Mouse (Mus musculus): ENCODE data around the gene Erbb4. TPM values are rescaled to one million over a fixed set of nuclear protein-coding genes. Genes with fewer than 3 reads are reported as not detected.

Erbb4 gene
- polyA plus RNA-seq, 1 experiment = 0.28 TPM

DNA sequence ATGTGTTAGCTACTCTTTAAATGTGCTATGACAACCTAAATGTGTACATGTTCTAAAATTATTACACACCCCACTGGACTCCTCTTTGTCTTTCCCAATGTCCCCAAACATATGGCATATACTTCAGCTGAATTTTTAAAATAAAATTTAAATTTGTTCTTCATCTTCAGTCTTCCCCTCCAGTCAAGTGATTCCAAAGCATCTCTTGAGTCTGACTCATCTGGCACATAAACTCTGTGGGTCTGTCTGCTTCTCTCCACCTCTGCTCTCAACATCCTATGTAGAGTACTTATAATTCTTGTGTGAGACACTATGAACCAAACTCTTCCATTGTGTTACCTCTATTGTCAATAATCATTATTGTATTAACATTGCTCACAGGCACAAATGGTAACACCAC is 972.9 kb downstream of the Erbb4 start:
- no peak for TF ChIP-seq POLR2A (IDR thresholded peaks at IDR 0.05; ENCODE audit: control insufficient read depth, low read depth, low read length)
- no peak for TF ChIP-seq CTCF (IDR thresholded peaks at IDR 0.05; ENCODE audit: control insufficient read depth, insufficient read depth, insufficient replicate concordance, low read depth, low read length)

DNA sequence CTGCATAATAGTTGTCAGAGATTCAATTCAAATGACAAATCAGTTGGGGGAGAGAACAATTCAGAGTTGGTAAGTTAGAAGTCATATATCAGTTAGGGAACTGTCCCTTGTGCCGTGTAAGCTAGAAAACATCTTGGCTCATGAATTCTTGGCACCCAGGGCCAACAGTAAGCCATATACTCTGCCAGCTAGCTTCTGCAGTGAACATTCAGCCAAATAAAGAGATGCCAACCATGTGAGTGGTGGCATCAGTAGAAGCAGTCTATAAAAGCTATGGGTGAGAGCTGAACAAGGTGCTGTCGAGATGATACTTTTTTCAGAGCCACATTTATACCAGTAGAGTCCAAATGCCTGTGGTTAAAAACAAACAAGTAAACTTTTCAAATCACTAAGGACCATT is 973.4 kb downstream of the Erbb4 start:
- no peaks in the 10 kb centered on the region for H3K36me3 ChIP-seq (ENCODE audit: control insufficient read depth, insufficient read depth, low read length)
- H3K4me3 ChIP-seq (ENCODE audit: control insufficient read depth, low read depth, low read length) = no peak overlapping the region
- H3K4me1 ChIP-seq (ENCODE audit: control insufficient read depth, insufficient read depth, low read length) = no peaks in the 10 kb centered on the region
- no peak overlapping the region for H3K27ac ChIP-seq (ENCODE audit: control insufficient read depth, insufficient read depth, low read depth, low read length)
- TF ChIP-seq CTCF (IDR thresholded peaks at IDR 0.05; ENCODE audit: control insufficient read depth, insufficient read depth, insufficient replicate concordance, low read depth, low read length) = no peak
- TF ChIP-seq POLR2A (IDR thresholded peaks at IDR 0.05; ENCODE audit: control insufficient read depth, low read depth, low read length) = no peak
- no peaks in the 10 kb centered on the region for H3K27me3 ChIP-seq (ENCODE audit: control insufficient read depth, insufficient read depth, low read length)

More for the DNA sequence above, 972.9 kb downstream of the Erbb4 start:
- no peaks in the 10 kb centered on the region for H3K27me3 ChIP-seq (ENCODE audit: control insufficient read depth, insufficient read depth, low read length)
- no peak overlapping the region for H3K27ac ChIP-seq (ENCODE audit: control insufficient read depth, insufficient read depth, low read depth, low read length)
- H3K4me3 ChIP-seq (ENCODE audit: control insufficient read depth, low read depth, low read length) = no peak overlapping the region
- no peaks in the 10 kb centered on the region for H3K36me3 ChIP-seq (ENCODE audit: control insufficient read depth, insufficient read depth, low read length)
- no peaks in the 10 kb centered on the region for H3K4me1 ChIP-seq (ENCODE audit: control insufficient read depth, insufficient read depth, low read length)

DNA sequence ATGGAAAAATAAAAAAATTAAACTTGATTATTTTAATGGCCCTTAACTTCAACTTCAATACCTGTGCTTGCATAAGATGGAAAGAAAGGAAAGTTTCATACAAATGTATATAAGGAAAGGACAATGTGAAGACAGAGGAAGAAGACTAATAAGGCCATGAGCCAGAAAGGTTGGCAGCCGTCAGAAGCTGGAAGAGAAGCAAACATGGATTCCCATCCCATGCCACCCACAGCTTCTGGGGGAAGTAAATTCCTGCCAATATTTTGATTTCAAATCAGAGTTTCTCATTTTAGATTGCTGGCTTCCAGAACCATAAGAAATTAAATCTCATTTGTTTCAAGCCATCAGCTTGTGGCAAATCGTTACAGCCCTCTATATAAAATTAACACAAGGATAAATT is 984.3 kb downstream of the Erbb4 start:
- Histone ChIP-seq H3K4me3 (ENCODE audit: control insufficient read depth, low read depth, low read length) (no peak overlapping the region), H3K27ac (ENCODE audit: control insufficient read depth, insufficient read depth, low read depth, low read length) (no peak overlapping the region), H3K27me3 (ENCODE audit: control insufficient read depth, insufficient read depth, low read length) (no peaks in the 10 kb centered on the region), H3K4me1 (ENCODE audit: control insufficient read depth, insufficient read depth, low read length) (no peaks in the 10 kb centered on the region), H3K36me3 (ENCODE audit: control insufficient read depth, insufficient read depth, low read length) (no peaks in the 10 kb centered on the region)
- no peak for TF ChIP-seq POLR2A (IDR thresholded peaks at IDR 0.05; ENCODE audit: control insufficient read depth, low read depth, low read length)
- TF ChIP-seq CTCF (IDR thresholded peaks at IDR 0.05; ENCODE audit: control insufficient read depth, insufficient read depth, insufficient replicate concordance, low read depth, low read length) = no peak

DNA sequence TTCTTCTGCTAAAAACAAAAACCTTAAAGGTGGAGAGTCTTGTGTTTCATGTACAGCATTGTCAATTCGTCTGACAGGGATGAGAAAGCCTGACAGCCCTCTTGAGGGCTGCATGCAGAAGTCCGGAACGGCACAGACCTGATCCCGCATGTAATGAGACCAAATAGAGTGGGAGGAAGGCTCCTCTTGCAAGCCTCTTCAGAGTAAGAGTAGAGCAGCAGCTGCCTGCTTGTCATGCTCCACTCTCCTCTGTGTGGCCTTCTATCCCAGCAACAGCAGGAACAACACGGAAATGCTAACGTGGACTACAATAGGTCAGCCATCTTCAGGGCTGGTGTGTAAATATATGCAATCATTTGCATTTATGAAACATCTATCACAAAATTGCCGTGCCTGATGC is 987.5 kb downstream of the Erbb4 start:
- H3K4me1 ChIP-seq (ENCODE audit: control insufficient read depth, insufficient read depth, low read length) = no peaks in the 10 kb centered on the region

DNA sequence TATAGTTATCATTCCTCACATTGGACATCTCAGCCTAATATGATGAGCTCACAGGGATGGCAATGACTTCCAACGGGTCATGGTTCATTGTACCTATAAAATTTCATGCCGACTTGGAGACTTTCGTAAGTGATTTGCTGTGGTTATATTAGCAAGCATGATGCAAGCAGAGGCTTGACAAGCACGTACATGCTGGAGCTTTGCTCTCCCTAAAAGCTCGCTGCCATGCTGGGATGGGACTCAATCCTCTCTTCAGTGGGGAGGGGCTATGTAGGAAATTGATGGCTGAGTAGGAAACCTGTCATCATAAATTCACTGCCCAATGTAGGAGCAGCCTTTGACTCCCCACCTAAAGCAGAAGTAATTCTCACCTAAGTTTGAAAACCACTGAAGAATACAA is 992.1 kb downstream of the Erbb4 start:
- Histone ChIP-seq H3K27ac (ENCODE audit: control insufficient read depth, insufficient read depth, low read depth, low read length) (no peak overlapping the region), H3K4me3 (ENCODE audit: control insufficient read depth, low read depth, low read length) (no peak overlapping the region), H3K4me1 (ENCODE audit: control insufficient read depth, insufficient read depth, low read length) (no peaks in the 10 kb centered on the region), H3K27me3 (ENCODE audit: control insufficient read depth, insufficient read depth, low read length) (no peaks in the 10 kb centered on the region), H3K36me3 (ENCODE audit: control insufficient read depth, insufficient read depth, low read length) (no peaks in the 10 kb centered on the region)
- TF ChIP-seq CTCF (IDR thresholded peaks at IDR 0.05; ENCODE audit: control insufficient read depth, insufficient read depth, insufficient replicate concordance, low read depth, low read length) (no peak), POLR2A (IDR thresholded peaks at IDR 0.05; ENCODE audit: control insufficient read depth, low read depth, low read length) (no peak)

More for the DNA sequence above, 987.5 kb downstream of the Erbb4 start:
- no peak overlapping the region for H3K4me3 ChIP-seq (ENCODE audit: control insufficient read depth, low read depth, low read length)
- H3K27ac ChIP-seq (ENCODE audit: control insufficient read depth, insufficient read depth, low read depth, low read length) = no peak overlapping the region
- H3K27me3 ChIP-seq (ENCODE audit: control insufficient read depth, insufficient read depth, low read length) = no peaks in the 10 kb centered on the region
- TF ChIP-seq CTCF (IDR thresholded peaks at IDR 0.05; ENCODE audit: control insufficient read depth, insufficient read depth, insufficient replicate concordance, low read depth, low read length) (no peak), POLR2A (IDR thresholded peaks at IDR 0.05; ENCODE audit: control insufficient read depth, low read depth, low read length) (no peak)
- no peaks in the 10 kb centered on the region for H3K36me3 ChIP-seq (ENCODE audit: control insufficient read depth, insufficient read depth, low read length)

DNA sequence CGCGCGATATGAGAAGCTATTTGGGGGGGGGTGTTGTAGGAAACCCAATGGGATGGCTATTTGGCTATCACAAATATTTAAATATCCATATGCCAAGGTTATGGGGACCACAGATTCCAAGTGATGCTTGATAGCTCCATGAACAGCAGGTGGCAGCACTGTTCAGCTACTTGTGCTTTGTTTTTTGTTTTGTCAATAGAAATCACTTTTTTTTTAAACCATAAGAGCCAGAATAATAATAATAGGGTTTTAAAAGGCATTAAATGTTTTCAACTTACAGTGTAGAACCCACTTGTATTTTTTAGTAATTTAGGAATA is 1001.4 kb downstream of the Erbb4 start:
- TF ChIP-seq POLR2A (IDR thresholded peaks at IDR 0.05; ENCODE audit: control insufficient read depth, low read depth, low read length) (no peak), CTCF (IDR thresholded peaks at IDR 0.05; ENCODE audit: control insufficient read depth, insufficient read depth, insufficient replicate concordance, low read depth, low read length) (no peak)
- Histone ChIP-seq H3K4me1 (ENCODE audit: control insufficient read depth, insufficient read depth, low read length) (no peaks in the 10 kb centered on the region), H3K36me3 (ENCODE audit: control insufficient read depth, insufficient read depth, low read length) (no peaks in the 10 kb centered on the region), H3K27me3 (ENCODE audit: control insufficient read depth, insufficient read depth, low read length) (no peaks in the 10 kb centered on the region), H3K27ac (ENCODE audit: control insufficient read depth, insufficient read depth, low read depth, low read length) (no peak overlapping the region), H3K4me3 (ENCODE audit: control insufficient read depth, low read depth, low read length) (no peak overlapping the region)

DNA sequence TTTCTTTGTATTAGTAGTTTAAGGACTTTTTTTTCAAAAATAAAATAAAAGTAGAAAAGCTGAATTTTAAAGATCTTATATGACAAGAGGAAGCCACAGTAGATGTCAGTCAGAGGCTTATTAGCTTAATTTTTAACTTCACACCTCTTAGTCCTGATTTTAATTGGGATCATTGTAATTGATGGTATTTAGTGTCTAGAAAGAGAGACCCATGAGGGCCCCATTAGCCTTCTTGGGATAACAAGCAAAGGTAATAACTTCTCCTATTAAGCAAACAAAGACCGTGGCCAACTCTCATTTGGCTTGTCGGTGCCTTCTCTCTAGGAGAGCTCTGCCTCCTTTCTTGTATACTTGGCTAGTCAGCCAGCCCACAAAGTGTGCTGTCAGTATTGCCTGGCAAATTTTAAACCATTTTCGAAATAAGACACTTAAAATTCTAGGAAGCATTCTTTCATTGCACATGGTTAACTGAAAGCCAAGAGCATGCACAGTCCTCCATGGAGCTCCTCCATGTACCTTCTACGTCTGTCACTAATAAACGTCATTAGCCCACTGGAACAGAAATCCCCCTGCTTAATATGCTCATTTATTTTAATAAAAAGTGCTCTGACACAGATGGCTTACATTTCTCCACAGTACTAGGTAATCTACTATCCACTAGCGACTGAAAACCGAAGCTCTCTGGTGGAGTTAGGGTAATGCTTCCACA is 1001.9 kb downstream of the Erbb4 start:
- Histone ChIP-seq H3K4me3 (ENCODE audit: control insufficient read depth, low read depth, low read length) (no peak overlapping the region), H3K27me3 (ENCODE audit: control insufficient read depth, insufficient read depth, low read length) (no peaks in the 10 kb centered on the region)
- TF ChIP-seq POLR2A (IDR thresholded peaks at IDR 0.05; ENCODE audit: control insufficient read depth, low read depth, low read length) (no peak), CTCF (IDR thresholded peaks at IDR 0.05; ENCODE audit: control insufficient read depth, insufficient read depth, insufficient replicate concordance, low read depth, low read length) (no peak)

More for the DNA sequence above, 1001.9 kb downstream of the Erbb4 start:
- Histone ChIP-seq H3K36me3 (ENCODE audit: control insufficient read depth, insufficient read depth, low read length) (no peaks in the 10 kb centered on the region), H3K27ac (ENCODE audit: control insufficient read depth, insufficient read depth, low read depth, low read length) (no peak overlapping the region), H3K4me1 (ENCODE audit: control insufficient read depth, insufficient read depth, low read length) (no peaks in the 10 kb centered on the region)
